8 mouse cellular contexts compared by ENCODE assay signal in the genomic region with DNA sequence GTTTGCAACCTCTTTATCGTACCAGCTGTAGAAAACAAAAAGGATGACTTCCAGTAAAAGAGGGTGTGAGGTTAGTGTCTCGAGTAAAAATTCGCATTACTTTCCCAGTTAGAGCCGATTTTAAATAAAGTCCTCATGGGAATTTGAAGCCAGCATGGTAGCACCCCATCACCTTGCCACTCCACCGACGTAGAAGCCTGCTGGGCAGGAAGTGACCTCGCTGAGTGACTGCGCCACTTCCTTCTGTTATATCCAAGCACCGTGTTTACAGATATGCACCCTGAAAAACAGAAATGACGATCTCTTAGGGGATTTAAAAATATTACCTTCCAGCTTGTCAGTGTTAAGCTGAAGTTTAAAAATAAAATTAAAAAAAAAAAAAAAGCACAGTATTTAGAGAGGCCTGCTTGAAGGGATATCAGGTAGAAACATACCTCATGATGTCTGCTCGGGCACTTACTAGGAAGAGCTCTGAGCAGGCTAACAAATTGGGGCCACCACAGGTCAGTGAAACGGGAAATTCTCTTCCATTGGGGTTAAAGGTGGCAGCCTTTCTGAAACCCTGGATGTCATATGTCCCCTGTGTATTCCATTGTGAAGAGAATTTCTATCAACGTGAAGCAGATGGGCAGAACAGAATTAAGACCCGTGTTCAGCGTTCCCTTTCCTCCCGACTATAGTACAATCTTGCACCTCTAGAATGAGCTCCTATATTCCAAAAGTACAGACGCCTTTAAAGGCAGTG.
A peak's percentile ranks its signal among the peaks of the same experiment; 100 is the strongest.
DNase-seq lines count a peak whose midpoint lies in the region; ATAC-seq lines count a peak whose summit lies in the region.

No protein-coding gene starts in this region.

- no peaks in the 10 kb centered on the region; the same call in 1 of the 2 replicates for H3K27me3 ChIP-seq in kidney, embryonic 14.5 days (ENCODE audit: control insufficient read depth, insufficient read depth, low read length)
- H3K27me3 ChIP-seq in embryonic facial prominence, embryonic 11.5 days (ENCODE audit: control insufficient read depth, insufficient read depth, low read length) = no peaks in the 10 kb centered on the region
- H3K27me3 ChIP-seq in hindbrain, embryonic 14.5 days (ENCODE audit: control insufficient read depth, insufficient read depth, low read length) = no peaks in the 10 kb centered on the region
- peaks cover 5% of the 10 kb centered on the region for H3K27me3 ChIP-seq in midbrain, embryonic 12.5 days

- peak overlapping the region; percentile 49 for H3K4me2 ChIP-seq in kidney, embryonic 14.5 days (replicated peaks; ENCODE audit: low read depth, low read length)
- peak overlapping the region; percentile 43 for H3K4me2 ChIP-seq in embryonic facial prominence, embryonic 11.5 days (ENCODE audit: low read depth, low read length)
- peak overlapping the region; percentile 46 for H3K4me2 ChIP-seq in hindbrain, embryonic 14.5 days (replicated peaks)
- H3K4me2 ChIP-seq in midbrain, embryonic 12.5 days (replicated peaks) = peak overlapping the region; percentile 43

- no peaks in the 10 kb centered on the region for H3K9me3 ChIP-seq in kidney, embryonic 14.5 days (ENCODE audit: control insufficient read depth, low read length)
- no peaks in the 10 kb centered on the region for H3K9me3 ChIP-seq in embryonic facial prominence, embryonic 11.5 days (replicated peaks; ENCODE audit: control insufficient read depth, low read length)
- no peaks in the 10 kb centered on the region for H3K9me3 ChIP-seq in hindbrain, embryonic 14.5 days (ENCODE audit: control insufficient read depth, low read length)
- H3K9me3 ChIP-seq in midbrain, embryonic 12.5 days = no peaks in the 10 kb centered on the region

- no peak for ATAC-seq in kidney, embryonic 14.5 days (ENCODE audit: low FRiP score, low TSS enrichment)
- ATAC-seq in embryonic facial prominence, embryonic 11.5 days (replicated peaks; ENCODE audit: insufficient number of reproducible peaks, low FRiP score, low TSS enrichment, low read depth) = no peak; the same call in 1 of the 2 replicates
- ATAC-seq in hindbrain, embryonic 14.5 days (ENCODE audit: low FRiP score) = no peak
- no peak for ATAC-seq in midbrain, embryonic 12.5 days (ENCODE audit: low FRiP score, low read depth)
- no peak for ATAC-seq in megakaryocyte, adult 5-6 weeks (ENCODE audit: poor library complexity, severe bottlenecking)

- 37% methylated on average over 17 of the region's 17 CpGs for WGBS in kidney, embryonic 14.5 days
- WGBS in embryonic facial prominence, embryonic 11.5 days = 20% methylated on average over 17 of the region's 17 CpGs
- WGBS in hindbrain, embryonic 14.5 days = 37% methylated on average over 17 of the region's 17 CpGs
- 47% methylated on average over 17 of the region's 17 CpGs for WGBS in midbrain, embryonic 12.5 days

- peak overlapping the region; percentile 25; the same call in 1 of the 2 replicates for H3K9ac ChIP-seq in kidney, embryonic 14.5 days (ENCODE audit: low read depth, low read length)
- no peak overlapping the region for H3K9ac ChIP-seq in embryonic facial prominence, embryonic 11.5 days (replicated peaks; ENCODE audit: low read length)
- 0 out of 2 replicates have a peak overlapping the region, but pooled peaks have one; percentile 20 for H3K9ac ChIP-seq in hindbrain, embryonic 14.5 days
- no peak overlapping the region for H3K9ac ChIP-seq in midbrain, embryonic 12.5 days (replicated peaks)

- DNase-seq in kidney, postnatal 14 days = no peak
- DNase-seq in embryonic facial prominence, embryonic 11.5 days (ENCODE audit: low spot score) = peak; percentile 51
- DNase-seq in hindbrain, embryonic 14.5 days (ENCODE audit: low spot score) = no peak
- DNase-seq in cerebellum, postnatal 14 days = no peak
- DNase-seq in spleen, postnatal 10 days (ENCODE audit: low spot score in 2 of 2) = no peak

- H3K4me3 ChIP-seq in kidney, embryonic 14.5 days (ENCODE audit: low read length) = peak overlapping the region; percentile 19; the same call in 1 of the 2 replicates
- H3K4me3 ChIP-seq in embryonic facial prominence, embryonic 11.5 days (ENCODE audit: low read depth, low read length) = peak overlapping the region; percentile 13
- H3K4me3 ChIP-seq in hindbrain, embryonic 14.5 days (replicated peaks; ENCODE audit: low read length) = peak overlapping the region; percentile 20
- H3K4me3 ChIP-seq in midbrain, embryonic 12.5 days = peak overlapping the region; percentile 14; the same call in 1 of the 2 replicates

- no peak overlapping the region for H3K27ac ChIP-seq in kidney, embryonic 14.5 days (ENCODE audit: low read depth, low read length)
- no peak overlapping the region for H3K27ac ChIP-seq in embryonic facial prominence, embryonic 11.5 days (replicated peaks; ENCODE audit: low read depth, low read length)
- no peak overlapping the region for H3K27ac ChIP-seq in hindbrain, embryonic 14.5 days
- no peak overlapping the region for H3K27ac ChIP-seq in midbrain, embryonic 12.5 days (replicated peaks)

- H3K4me1 ChIP-seq in kidney, embryonic 14.5 days (ENCODE audit: control insufficient read depth, insufficient read depth, low read length) = no peaks in the 10 kb centered on the region
- no peaks in the 10 kb centered on the region for H3K4me1 ChIP-seq in embryonic facial prominence, embryonic 11.5 days (ENCODE audit: control insufficient read depth, insufficient read depth, low read length)
- H3K4me1 ChIP-seq in hindbrain, embryonic 14.5 days (replicated peaks; ENCODE audit: control insufficient read depth, insufficient read depth, low read length) = no peaks in the 10 kb centered on the region; the same call in 1 of the 2 replicates
- H3K4me1 ChIP-seq in midbrain, embryonic 12.5 days = 0 out of 2 replicates have a peak, but pooled peaks cover 5% of the 10 kb centered on the region

- H3K36me3 ChIP-seq in kidney, embryonic 14.5 days (ENCODE audit: control insufficient read depth, insufficient read depth, low read length) = no peaks in the 10 kb centered on the region
- H3K36me3 ChIP-seq in embryonic facial prominence, embryonic 11.5 days (replicated peaks; ENCODE audit: control insufficient read depth, insufficient read depth, low read depth, low read length) = no peaks in the 10 kb centered on the region
- H3K36me3 ChIP-seq in hindbrain, embryonic 14.5 days (replicated peaks; ENCODE audit: control insufficient read depth, insufficient read depth) = no peaks in the 10 kb centered on the region
- H3K36me3 ChIP-seq in midbrain, embryonic 12.5 days = no peaks in the 10 kb centered on the region

Comparison
In these comparisons a context has a peak if more than half of its experiments do, and no peak if none do; other contexts are left out.
1. H3K9ac ChIP-seq: peak in kidney, embryonic 14.5 days (single experiment) and hindbrain, embryonic 14.5 days (single experiment); none in embryonic facial prominence, embryonic 11.5 days (single experiment) and midbrain, embryonic 12.5 days (single experiment).
2. Peak in every context shown above with its lines, with median percentiles within 50 percentile points of each other: H3K4me2 ChIP-seq and H3K4me3 ChIP-seq.